Mouse (Mus musculus): ENCODE measurements at regions not wholly inside any gene's neighbourhood (a gene's known extent, or its start where the extent isn't known, plus 50 kb on each side); places are given as distances from the start of the nearest gene placed in this dataset.
"Not testable (repeated sequence)": the region's sequence is repeated elsewhere in the genome, so short reads cannot be mapped to it uniquely, and the experiment has no call there.

DNA sequence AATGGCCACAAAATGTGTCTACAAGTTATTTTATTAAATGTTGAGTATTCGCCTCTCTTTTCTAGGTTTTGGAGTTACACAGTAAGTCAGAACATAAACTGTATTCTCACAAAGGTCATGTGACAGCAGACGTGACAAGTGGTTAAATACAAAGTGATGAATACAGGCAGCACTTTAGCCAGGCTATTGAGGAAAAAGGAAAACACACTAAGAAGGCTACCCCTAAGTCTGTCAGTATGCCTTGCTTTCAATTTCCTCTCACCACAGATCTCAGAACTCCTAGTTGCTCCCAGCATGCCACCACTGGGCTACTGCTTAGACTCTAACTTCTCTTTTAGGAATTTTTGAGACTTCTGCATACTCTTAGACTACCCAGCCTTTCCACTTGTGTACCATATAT lies 297.9 kb upstream of the Pex5l start:
- DNase-seq (ENCODE audit: inconsistent ontology term), result no peak

DNA sequence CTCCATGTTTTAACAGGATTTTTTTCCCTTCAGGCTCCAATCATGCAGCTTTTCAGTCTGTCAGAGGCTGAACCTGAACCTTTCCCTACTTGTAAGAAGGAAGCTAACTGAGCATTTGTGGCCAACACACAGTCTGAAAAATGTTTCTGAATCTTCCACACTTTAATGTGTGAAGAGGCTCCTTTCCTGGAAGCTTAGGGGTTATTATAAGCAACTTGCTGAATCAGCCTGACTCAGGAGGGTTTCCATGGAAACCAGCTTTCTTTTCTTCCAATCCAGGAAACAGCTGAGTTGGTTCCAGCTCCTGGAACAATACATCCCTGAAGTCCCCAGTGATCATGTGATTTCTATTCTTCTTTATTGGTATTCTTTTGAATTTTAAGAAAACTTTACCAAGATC lies 297.5 kb upstream of the Pex5l start:
- peak; percentile 55 for DNase-seq (ENCODE audit: inconsistent ontology term)

DNA sequence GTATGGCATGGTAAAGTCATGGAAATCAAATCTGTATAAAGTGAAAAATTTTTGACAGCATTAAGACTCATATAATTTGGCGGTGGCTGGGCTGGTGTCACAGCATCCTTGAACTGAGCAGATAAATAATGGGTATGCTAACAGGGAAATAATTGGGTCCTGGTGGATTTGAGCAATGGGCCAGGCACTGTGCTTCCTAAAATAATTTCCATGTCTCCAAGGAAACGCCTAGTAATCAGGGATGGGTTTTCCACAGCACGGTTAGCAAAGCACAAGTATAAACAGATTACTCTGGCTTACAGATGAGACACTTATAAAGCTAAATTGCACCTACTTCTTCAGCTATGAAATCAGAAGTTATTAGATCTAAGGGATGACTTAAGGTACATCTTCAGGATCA lies 273.9 kb upstream of the Pex5l start:
- DNase-seq (ENCODE audit: inconsistent ontology term), result no peak

DNA sequence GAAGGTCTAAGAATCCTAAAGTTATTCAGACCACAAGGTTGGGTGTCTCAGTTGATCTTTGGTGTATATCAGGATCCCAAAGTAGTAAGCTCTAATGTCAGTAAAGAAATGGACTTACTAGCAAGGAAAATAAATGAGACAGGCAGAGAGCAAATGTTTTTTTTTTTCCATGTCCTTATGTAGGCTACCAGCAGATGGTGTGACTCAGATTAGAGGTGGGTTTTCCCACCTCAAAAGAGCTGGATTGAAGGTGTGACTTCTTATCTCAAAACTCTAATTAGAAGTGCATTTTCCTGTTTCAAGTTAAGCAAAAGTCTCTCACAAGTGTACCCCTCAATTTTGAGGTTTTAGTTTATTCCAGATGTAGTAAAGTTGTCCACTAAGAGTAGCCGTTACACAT lies 273.3 kb upstream of the Pex5l start:
- DNase-seq (ENCODE audit: inconsistent ontology term), result no peak

DNA sequence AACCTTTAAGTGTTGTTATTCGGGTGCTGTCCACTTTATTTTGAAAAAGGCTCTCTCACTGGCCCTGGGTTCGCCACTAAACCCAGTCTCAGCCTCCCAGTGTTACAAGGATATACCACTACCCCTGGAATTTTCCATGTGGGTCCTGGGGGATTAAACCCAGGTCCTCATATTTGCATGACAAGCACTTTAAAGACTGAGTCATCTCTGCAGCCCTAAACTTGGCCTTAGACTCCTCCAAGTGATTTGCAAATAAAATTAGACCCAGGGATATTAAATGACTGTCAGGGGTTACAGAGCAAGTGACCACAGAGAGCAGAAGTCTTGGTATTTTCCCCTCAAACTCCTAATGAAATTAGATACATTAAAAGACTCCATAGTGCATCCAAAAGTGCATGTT lies 258.9 kb upstream of the Pex5l start:
- no peak for DNase-seq (ENCODE audit: inconsistent ontology term)

DNA sequence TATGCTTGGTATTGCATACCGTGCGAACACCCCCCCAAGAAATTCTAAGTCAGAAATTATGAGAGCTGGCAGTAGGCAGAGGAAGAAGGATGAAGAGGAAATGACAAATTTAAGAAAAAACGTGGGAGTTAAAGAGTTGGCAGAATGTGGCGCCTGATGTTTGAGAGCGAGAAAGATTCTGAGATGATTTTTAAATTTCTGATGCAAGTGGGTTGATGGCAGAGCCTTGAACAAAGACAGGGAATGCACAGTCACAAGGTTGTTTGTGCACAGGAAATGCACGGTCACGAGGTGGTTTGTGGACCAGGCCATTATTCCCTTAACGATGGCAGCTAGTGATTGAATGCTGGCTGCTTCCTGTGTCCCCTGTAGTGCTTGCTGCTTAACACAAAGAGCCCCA lies 256.3 kb upstream of the Pex5l start:
- no peak for DNase-seq (ENCODE audit: inconsistent ontology term)

DNA sequence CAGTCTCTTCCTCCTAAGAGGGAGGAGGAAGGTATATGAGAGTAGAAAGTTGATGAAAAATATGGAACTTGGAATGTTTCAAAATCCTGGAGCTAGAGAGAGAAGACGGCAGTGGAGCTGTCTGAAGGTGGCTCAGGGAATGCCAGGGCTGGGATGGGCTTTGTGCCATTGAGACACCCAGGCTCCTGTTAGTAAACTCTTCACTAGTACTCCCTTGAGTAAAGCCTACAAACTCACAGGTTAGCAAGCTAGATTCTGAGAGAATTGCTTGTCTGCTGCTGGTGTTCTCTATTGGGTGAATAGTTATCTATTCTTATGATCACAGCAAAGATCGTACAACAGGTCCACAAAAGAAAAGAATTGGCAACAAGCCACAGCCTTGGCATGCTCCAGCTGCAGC lies 255.3 kb upstream of the Pex5l start:
- DNase-seq (ENCODE audit: inconsistent ontology term), result no peak

DNA sequence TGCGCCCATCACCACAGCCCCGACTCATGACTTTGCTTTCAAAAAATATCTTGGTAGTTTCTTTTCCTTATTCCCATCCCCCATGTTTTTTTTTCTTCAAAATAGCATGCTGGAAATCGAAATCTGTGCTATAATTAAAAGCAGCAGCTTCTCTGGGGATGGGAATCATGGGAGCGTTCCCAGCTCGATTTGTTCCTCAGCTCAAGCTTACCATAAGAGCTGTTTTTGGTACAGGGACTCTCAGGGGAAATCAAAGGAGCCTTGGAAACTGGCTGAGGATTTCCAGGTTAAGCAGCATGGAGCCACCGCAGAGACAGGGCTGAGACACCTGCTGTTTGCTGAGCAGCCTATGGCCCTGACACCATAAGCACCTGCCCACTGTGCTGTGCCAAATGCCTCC lies 254.2 kb upstream of the Pex5l start:
- DNase-seq (ENCODE audit: inconsistent ontology term), result no peak

DNA sequence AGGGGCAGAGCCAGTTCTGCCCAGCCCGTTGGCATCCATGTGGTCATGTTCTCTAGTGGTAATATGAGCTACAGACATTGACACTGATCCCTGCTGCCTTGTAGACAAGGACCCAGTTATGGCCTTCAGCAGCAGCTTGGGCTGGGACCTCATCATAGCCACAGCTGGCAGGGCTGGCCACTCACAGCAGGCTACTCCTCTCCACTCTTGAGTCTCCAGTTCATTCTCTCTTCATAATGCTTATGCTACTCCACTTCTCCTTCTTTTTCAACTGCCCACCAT lies 249.4 kb upstream of the Pex5l start:
- no peak for DNase-seq (ENCODE audit: inconsistent ontology term)

DNA sequence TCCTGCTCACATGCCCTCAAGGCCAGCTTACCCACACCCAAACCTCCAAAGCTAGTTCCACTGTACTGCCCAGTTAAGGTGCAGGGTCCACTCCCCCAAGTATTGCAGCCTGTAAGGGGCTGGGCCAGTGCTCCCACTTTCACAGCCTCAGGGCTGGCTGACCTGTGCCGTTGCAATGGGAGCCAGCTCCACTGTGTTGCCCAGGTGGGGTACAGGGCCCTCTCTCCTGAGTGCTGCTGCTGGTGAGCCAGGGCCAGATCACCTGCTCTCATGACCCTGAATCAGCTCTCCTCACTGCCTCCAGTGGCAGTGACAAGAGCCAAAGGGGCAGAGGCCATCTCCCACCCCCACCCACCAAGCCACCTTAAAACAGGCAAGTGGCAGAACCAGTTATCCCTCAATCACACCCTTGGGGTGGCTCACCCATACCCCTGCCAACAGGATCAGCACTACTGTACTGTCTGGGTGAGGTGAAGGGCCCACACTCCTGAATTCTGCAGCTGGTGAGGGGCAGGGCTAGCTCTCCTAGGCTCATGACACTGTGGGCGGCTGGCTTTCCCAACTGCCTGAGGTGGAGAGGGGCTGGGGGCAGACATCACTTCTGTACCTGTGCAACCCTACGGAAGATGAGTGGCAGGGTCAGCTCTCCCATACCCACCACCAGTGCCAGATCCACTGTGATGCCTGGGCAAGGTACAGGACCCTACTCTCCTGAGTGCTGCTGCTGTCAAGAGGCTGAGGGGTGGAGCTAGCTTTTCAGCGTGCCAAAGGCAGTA lies 248.9 kb upstream of the Pex5l start:
- DNase-seq (ENCODE audit: inconsistent ontology term), result no peak

DNA sequence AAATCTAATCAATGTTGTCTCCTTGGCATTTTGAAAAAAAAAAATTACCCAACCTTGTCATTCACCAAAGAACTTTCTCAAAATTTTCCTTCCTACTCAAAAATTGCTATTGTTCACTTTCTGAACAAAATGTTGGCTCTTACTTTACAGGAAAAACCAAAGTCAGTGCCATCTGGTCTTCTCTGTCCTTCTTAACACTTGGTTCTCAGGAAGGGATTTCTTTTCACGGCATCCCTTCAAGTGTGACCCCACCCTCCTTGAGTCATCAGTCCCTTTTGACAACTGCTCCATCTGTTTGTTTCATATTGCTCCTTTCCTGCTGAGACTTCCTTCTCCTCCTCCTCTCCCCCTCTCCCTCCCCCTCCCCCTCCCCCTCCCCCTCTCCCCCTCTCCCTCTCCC lies 245.1 kb upstream of the Pex5l start:
- DNase-seq (ENCODE audit: inconsistent ontology term), result no peak

DNA sequence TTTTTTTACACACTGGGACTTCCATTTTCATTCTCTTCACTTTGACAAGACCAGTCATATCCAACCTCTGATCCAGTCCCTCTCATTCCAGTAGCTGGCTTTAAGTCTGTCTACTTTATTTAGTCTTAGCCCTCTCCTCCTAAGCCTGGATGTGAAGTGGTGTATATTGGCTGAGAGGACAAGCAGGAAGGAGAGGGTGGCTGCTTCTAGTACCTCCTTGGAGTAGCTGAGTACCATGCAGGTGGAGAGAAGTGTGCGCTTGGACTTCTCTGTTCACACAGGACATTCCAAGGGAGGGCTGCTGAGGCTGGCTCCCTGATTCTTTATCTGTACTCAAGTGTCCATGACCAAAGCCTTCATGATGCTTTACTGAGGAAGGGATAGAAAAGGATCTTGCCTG lies 240.6 kb upstream of the Pex5l start:
- no peak for DNase-seq (ENCODE audit: inconsistent ontology term)

DNA sequence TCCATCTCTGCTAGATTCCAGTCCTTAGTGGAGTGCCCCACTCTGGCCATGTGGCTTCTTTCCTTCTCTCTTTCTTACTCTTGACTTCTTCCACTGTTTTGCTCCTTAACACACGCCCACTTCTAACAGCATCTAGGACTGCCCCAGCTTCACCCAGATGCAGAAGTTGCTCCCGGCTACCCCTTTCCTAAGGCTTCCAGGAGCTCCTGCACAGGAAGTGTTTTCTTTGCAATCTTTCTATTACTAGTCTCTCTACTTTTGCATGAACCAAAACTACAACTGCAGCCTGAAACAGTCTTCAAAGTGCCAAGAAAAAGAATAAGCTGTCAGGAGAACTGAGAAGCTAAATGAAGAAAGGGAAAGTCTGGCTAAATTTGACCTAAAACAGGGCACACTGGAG lies 236.6 kb upstream of the Pex5l start:
- no peak for DNase-seq (ENCODE audit: inconsistent ontology term)

DNA sequence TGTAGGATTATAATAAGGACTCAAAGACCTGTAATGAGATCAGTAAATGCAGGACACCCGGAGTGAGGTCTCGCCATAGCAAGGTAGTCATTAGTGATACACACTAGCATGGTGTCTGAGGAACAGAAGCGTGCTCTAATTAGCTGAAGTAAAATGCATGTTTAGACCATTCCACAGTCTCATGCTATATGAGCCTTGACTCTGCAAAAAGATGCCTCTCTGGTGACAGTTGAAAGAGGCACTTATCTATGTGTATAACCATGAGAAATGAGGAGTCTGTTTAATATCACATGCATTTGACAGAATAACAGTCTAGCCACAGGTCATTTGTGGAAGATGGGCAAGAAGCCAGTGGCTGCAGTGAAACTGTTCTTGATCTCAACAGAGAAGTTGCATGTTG lies 232.1 kb upstream of the Pex5l start:
- no peak for DNase-seq (ENCODE audit: inconsistent ontology term)

DNA sequence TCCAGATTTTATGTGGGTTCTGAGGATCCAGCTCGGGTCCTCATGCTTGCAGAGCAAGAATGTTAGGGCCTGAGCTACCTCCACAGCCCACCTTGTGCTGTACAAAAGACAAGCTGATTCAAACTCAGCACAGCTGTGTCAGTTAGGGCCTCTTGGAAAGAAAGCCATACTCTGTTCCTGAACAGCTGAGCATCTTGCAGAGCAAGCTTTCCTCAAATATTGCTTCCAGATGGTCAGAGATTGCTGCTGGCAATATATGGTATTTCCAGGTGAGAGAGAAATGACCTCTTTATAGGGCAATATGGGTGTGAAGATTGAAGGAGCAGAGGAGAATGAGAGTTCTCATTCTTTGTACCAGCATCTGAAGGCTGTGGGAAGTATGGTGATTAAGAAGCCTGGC lies 229.8 kb upstream of the Pex5l start:
- no peak for DNase-seq (ENCODE audit: inconsistent ontology term)

DNA sequence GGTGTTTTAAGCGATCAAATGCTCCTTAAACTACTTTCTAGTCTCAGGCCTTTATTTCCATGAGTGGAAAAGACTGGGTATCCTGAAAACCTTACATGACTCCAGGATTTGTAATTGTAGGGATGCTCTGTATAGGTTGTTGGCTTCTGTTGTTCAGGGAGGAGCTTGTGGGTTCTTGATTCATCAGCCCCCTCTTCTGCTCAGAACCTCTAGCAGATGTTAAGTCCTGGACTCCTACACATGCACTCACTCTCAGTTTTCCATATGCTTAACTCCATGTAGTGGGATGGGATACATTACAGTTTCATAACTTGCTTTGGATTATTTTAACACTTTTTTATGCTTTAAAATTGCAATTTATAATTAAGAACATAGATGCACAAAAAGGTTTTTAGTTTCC lies 220.5 kb upstream of the Pex5l start:
- DNase-seq (ENCODE audit: inconsistent ontology term), result no peak

DNA sequence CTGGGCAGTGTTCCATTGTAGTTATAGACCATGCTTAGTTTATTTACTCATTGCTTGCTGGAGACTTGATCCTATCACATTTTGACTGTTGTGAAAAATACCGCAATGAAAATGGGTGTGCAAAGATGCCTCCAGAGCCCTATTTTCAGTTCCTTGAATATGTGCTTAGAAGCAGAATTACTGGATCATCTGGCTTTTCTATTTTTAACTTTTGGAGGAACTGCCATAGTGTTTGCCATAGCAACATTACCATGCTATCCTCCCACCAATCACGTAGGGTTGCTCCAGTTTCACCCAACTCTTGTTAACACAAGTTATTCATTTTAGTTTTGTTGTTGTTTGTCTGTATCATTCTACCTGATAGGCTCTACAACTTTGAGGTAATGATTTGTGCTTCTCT lies 217.0 kb upstream of the Pex5l start:
- DNase-seq (ENCODE audit: inconsistent ontology term), result no peak

DNA sequence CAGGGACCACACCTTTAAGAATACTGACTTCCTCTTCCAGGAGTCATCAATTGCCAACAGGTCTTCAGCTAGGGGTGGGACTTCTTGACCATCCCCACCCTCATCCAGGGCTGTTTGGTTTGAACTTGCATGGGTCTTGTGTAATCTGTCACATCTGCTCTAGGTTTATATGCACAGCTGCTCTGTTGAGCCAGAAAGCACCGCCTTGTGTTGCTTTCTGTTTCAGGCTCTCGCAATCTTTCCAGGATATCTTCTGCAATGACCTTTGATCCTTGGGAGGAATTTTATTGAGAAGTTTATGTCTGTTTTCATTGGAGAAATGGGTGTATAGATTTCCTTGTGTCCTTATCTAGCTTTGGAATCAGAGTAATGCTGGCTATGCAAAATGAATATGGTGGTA lies 210.8 kb upstream of the Pex5l start:
- no peak for DNase-seq (ENCODE audit: inconsistent ontology term)

DNA sequence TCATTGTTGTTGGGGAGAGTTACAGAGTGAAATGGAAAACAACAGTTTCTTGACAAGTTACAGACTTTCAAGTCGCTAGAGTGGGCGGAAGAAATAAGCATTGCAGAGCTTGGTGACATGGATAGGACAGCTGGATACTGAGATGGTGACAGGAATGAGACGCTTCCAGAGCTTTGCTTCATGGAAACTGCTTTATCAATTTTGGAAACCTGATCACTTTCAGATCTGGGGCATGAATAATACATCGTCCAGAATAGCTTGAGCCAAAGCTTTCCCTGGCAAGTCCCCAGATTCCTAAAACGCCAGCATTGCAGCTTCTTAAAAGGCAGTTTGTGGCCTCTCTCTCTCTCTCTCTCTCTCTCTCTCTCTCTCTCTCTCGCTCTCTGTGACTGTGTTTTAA lies 207.9 kb upstream of the Pex5l start:
- peak; percentile 12 for DNase-seq (ENCODE audit: inconsistent ontology term)

DNA sequence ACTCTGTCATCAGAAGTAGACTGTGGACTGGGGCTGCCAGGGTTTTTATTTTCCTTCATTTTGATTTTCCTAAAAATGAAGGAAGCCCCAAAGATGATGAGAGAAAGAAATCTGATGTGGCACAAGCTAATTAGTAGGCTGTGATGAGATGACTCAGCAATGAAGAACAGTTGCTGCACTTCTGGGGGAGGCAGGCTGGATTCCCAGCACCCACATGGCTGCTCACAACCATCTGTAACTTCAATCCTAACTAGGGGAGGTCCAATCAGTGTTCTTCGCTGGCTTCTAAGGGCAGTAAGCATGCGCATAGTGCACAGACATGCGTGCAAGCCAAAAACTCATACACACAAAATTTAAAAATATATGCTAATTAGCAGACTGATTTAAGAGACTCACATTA lies 191.0 kb upstream of the Pex5l start:
- DNase-seq (ENCODE audit: inconsistent ontology term), result no peak

DNA sequence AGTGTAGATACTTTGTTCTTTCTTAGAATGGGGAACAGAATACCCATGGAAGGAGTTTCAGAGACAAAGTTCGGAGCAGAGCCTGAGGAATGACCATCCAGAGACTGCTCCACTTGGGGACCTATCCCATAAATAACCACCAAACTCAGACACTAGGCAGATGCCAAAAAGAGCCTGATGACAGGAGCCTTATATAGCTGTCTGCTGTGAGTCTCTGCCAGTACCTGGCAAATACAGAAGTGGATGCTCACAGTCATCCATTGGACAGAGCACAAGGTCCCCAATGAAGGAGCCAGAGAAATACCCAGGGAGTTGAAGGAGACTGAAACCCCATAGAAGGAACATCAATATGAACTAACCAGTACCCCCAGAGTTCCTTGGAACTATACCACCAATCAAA lies 174.6 kb upstream of the Pex5l start:
- DNase-seq (ENCODE audit: inconsistent ontology term), result not testable (repeated sequence)

DNA sequence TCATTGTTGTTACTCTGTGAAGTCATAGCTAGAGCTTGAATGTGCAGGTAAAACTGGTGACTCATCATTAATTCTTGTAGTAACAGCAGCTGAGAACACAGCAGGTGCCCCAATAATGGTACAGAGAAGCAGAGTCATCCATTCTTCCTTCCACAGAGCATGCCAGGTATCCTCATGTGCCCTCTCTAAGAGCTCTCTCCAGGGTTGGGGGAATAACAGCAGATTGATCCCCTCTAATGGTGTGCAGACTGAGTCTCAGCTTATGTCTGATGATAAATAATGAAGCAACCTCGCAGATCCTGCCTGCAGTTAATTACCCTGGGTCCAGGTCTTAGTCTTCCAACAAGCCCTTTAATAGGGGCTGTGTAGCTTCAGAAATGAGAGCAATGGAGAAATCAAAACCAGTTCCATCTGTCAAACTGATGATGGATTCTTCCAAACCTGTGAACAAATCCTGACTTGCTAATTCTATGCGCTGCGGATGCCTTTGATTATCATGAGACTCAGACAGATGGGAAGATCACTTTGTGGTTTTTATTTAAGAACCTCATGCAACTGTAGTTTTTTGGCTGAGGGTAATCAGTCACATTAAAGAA lies 169.3 kb upstream of the Pex5l start:
- DNase-seq (ENCODE audit: inconsistent ontology term), result no peak

DNA sequence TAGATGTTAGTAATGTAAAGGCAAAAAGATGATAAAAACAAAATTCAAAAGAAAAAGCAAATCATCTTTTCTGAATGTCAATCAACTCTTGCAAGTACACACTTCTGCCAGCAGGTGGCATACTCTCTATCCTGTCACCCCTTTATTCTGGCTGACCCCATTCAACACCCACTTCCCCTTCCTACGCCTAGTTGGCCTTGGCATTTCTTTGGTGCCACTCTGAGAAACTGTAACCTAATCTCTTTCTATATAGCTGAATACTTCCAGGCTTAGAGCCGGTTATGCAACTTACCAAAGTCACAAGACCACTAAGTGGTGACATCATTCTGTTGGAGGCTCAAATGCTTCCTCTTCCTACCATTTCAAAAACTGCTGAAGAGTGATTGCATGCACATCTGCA lies 165.2 kb upstream of the Pex5l start:
- DNase-seq (ENCODE audit: inconsistent ontology term), result peak; percentile 26

DNA sequence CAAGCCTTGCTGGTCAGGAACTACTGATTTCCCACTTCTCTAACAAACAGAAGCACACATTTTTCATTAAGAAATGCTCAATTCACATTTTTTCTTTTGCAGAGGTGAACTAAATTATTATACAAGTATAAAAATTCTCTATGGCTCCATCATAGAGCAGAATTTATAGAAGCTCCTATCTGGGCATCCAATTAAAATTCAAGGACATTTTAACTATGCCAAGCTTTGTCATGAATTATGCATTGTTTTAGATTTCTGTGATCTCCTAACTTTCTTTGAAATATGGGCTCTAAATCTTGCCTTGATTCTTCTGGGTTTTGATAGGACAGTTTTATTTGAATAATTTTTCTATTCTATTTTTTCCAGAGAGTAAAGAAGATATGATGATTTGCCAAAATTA lies 163.1 kb upstream of the Pex5l start:
- no peak for DNase-seq (ENCODE audit: inconsistent ontology term)

All from Muller cell, postnatal 12 days (primary cell).